Mouse (Mus musculus): Measurements from ENCODE around the gene Pomc.
"Not testable (repeated sequence)": the region's sequence is repeated elsewhere in the genome, so short reads cannot be mapped to it uniquely, and the experiment has no call there.

The Pomc gene

DNA sequence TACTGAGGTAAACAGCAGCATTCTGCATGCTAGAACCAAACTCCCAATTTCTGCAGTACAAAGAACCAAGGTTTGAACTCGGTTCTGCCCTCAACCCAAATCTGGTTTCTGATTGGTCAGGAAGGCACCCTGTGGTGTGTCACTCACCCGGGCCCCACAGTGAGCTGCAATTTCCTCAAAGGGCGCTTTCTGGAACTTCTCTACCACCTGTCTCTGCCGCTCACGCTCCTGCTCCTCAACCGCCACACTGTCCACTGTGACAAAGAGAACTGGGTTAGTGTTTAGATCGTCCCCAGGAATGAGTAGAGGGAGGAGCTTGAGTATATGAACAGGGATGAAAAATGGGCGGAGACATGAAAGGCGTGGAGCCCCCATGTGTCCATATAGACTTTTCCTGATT lies 13.6 kb downstream of the Pomc start:
- DNase-seq (ENCODE audit: low read depth): no peak

DNA sequence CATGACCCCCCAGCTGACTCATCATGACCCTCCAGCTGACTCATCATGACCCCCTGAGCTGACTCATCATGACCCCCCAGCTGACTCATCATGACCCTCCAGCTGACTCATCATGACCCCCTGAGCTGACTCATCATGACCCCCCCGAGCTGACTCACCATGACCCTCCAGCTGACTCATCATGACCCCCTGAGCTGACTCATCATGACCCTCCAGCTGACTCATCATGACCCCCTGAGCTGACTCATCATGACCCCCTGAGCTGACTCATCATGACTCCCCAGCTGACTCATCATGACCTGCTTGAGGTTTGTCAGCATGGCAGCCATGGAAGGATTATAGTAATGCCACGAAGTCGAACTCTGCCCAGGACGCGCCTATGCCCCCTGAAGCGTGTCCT lies 18.4 kb downstream of the Pomc start:
- not testable (repeated sequence) for DNase-seq (ENCODE audit: low read depth)

DNA sequence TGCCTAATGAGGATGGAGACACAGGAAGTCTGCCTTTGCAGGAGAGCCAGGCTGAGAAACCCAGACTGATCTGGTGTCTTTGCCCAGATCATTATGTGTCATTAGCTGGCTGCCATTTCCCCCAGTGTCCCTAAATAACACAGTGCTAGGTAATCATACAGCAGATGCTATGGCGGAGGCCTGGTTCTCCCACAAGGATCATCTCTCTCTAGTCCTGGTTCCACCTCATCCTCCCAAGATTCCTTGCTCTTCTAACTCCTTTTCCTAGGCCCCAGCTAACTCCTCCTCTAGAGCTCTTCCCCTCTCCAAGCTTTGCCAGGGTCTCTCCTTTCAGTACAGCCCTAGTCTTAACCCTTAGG lies 26.2 kb downstream of the Pomc start:
- no peak for DNase-seq (ENCODE audit: low read depth)

DNA sequence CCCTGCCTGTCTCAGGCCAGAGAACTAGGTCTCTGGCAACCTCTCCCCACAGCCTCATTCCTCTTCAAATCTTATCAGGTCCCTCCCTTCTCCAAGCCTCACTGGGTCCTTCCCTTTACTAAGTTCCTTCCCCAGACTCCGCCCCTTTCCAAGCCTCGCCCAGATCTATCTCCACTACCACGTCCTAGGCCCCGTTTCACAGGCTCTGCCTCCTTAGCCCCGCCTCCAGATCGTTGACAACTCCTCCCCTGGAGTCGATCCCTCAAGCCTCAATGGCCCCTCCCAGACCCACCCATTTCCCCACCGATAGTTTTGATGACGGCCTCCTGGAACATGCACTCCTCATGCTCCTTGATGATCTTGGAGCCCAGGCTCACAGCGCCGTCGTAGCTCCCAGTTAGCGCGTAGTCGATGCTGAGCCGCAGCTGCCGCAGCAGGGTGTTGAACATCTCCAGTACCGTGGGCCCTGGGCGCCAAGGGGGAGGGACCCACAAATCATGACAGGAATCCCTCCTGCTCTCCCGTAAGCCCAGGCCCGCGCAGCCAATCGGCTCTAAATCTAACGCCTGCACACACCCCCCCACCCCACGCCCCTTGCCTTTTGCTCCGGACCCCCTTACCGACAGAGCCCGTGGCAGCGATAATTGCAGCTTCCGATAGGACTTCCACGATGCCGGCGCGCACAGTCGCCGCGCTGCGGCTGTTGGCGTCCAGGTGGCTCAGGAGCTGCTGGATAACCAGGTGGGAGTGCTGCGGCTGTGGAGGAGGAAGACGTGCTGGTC lies 26.8 kb downstream of the Pomc start:
- peak; percentile 88 for DNase-seq (ENCODE audit: low read depth)

DNA sequence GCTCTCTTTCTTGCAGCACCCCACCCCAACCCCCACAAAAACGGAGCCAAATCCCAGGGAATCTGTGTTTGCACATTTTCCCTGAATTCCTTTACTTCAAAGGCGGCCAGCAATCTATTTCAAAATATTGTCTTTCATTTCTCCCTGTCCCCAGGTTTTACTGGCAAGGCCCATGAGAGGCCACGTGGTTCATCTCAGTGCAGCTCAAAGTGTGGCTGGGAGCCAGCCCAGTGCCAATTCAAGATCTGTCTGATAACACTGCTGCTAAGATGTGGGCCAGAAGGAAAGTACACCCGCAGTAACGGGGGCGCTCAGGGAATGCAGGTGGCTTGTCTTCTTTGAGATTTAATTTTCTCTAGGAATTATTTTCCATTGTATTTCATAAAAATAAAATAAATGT lies 27.5 kb downstream of the Pomc start:
- DNase-seq (ENCODE audit: low read depth): no peak

DNA sequence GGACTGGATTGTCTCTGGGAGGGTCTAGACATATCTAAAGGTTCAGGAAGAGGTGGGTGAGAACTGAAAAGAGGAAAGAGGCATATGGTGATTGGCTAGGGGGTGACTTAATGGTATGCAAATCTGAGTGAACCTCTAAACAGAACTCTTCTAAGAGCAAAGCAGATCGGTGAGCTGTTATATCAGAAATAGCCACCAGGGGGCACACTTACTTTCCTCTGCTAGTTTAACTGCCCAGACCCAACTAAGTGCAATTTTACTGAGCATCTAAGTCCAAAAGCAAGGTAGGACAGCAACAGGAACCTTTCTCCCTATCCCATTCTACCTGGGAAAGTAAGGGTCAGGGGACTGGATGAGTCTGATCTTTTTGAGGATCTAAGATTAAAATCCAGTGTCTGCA lies 29.0 kb downstream of the Pomc start:
- DNase-seq (ENCODE audit: low read depth): peak; percentile 51

DNA sequence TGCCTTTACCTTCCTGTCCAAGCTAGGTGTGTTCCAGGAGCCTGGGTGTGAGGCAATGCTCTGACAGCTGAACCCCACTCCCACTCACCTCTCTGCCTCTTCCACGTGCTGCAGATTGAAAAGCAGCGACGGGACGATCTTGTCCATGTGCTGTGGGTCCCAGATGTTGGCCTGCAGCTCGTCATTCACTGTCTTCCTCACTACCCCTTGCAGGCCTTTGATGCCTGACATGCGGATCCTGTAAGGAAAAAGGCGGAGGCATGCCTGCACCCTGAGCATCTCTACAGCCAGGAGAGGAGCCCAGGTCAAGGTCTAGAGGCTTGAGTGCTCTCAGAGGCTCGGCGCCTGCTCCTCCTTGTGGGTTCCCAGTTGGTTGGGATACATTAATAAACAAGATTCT lies 29.7 kb downstream of the Pomc start:
- no peak for DNase-seq (ENCODE audit: low read depth)

DNA sequence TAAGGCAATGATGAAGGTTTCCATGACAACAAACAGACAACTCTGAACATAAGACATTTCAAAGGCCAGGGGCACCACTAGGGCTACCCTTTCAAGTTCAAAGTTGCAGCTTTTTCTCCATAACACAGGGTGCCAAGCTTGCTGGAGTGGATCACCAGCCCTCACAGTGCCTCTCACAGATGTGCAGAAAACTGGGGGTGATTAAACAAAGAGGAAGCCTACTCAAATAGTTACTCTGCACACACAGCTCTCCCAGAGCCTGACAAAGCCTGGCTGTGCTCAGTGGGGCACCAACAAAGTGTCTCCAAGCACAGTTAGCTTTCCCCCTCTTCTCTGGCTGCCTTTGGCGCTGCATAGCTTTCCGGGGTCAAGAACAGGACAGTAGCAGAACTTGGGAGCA lies 35.2 kb downstream of the Pomc start:
- no peak for DNase-seq (ENCODE audit: low read depth)

DNA sequence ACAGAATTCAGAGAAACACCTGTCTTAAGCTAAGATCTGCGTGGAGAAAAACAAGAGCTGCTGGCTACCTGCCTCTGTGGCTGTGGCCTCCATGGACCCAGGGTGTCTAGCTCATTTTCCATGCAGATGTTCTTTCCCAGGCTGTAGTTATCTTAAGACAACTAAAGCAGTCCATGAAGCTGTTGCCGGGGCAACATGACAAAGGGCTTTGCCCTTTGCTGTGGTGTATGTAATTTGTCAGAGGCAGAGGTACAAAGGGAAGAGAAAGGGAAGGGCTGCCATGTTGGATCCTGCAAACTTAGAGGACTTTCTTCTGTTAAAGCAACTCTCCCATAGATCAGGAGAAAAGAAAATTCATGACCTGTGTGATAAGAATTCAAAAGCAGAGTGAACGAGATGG lies 36.3 kb downstream of the Pomc start:
- no peak for DNase-seq (ENCODE audit: low read depth)

DNA sequence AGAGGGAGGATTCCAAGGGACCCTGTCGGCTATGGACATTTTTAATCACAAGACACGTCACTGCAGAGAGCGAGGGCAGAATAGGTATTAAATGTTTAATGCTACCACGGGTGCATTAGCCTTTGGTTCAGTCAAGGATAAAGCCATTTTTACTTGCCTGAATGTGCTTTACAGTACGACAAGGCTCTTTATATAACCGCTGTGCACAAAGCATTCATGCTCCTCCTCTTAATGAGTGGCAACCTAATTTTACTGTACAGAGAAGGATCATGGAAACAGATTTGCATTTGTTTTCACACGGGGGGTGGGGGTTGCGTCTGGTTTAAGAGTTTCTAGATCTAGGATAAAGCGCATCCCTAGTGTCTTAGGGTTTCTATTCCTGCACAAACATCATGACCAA lies 42.0 kb downstream of the Pomc start:
- no peak for DNase-seq (ENCODE audit: low read depth)

DNA sequence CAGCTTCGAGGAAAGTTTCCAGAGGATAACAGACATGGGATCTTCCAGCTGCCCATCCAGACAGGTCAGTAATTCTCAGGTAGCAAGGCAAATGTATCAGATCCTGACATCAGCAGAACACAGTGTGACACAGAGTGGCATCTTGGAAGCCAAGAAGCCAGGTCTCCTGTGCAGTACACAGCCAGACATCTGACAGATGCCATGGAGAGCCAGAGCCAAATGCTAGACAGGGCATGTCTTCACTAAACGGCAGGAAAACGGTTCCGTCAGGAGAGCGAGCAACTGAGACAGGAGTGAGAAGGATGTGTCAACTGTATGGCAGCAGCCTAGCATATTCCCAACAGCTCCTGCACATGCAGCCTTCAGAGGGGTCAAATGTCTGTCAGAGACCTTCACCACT lies 45.7 kb downstream of the Pomc start:
- DNase-seq (ENCODE audit: low read depth): no peak

DNA sequence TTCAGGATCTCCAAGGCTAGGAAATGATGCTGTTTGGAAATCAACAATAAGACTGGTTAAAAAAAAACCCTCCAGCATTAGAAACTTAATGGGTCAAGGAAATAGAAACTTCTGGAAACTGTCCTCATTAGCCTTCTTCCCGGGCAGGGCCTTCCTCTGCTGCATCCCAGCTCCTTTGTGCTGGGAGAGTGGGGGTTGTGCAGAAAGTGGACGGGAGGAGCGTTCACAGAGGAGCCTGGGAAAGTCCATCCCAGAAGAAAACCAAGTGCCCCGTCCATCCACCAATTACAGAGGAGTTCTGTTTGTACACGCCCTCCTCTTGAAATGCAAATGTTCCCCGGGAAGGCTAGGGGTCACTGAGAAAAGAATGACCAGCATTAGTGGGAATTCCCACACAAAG lies 49.9 kb downstream of the Pomc start:
- no peak for DNase-seq (ENCODE audit: low read depth)

DNA sequence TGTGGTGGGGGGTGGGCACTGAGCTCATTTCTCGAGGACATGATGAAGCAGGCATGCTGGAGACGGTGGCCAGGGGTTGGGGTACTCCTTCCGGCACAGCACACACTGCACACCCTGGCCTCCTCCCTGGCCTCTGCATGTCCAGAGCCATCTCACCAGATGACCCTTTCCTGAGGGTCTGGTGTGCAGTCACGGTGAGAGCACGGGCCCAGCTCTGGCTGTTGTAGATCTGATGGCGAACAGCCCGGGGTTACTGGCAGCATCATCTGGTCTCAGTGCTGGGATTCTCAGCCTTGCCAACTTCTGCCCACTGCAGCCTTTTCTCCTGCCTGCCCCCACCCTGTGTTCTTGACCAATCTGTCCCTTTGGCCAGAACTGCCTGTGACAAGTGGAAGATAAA lies 51.3 kb downstream of the Pomc start:
- DNase-seq (ENCODE audit: low read depth): no peak

DNA sequence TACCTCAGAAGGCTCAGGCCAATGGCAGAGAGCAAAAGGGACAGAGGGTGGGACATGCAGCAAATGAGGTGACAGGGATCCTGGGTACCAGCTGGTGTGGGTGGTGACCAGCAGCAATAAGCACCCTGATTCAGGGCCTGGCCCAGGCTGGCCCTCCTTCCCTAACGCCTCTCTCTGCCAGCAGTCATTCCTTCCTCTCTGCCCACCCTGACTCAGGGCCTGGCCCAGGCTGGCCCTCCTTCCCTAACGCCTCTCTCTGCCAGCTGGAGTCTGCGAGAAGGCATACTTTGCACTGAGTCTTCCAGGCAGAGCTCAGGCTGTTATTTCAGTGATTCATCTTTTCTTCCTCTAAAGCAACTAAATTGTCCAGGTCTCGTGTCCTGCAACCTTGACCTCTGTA lies 52.4 kb downstream of the Pomc start:
- peak; percentile 77 for DNase-seq (ENCODE audit: low read depth)

DNA sequence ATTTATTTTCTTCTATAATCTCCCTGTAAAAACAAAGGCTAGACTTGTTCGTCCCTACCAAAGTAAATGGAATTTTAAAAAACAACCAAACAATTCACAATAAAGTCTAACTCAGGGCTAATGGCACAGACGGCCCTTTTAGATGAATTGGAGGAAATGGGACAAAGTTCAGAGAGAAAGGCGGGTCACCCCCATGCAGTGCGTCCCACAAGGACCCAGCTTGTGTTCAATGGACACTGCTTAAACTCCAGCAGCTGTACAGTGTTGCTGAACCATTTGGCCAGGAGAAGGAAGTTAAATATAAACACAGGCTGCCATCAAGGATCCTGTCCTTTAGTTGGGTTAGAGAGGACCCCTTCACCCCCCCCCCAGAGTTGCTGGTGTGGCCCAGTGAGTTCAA lies 53.0 kb downstream of the Pomc start:
- no peak for DNase-seq (ENCODE audit: low read depth)

DNA sequence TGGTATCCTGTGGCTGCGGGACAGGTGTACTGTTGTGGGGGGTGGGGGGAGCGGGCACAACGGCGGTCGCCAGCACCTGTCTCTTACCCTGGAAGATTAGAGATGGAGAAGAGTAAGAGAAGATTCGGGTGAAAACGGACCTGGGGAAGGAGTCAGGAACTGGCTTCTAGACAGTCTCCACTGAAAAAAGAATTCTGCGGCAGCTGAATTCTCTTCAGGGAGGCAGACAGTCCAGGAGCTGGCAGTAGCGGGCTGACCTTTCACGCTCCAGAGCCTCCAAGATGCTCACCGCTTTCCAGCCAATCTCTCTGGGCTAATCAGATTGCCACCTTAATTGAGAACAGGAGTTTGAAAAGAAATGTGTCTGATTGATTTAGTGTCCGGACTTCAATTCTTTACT lies 54.0 kb downstream of the Pomc start:
- DNase-seq (ENCODE audit: low read depth): no peak

Measured in fibroblast of lung, adult 2 months (primary cell).